Mouse (Mus musculus) CD4-positive helper T cell, adult 2 months (primary cell): ENCODE measurements around the gene Gm28168.
"Not testable (repeated sequence)": the region's sequence is repeated elsewhere in the genome, so short reads cannot be mapped to it uniquely, and the experiment has no call there.

ENCODE experiments used
- DNase-seq: peaks from one replicate; pipeline ENCODE4 v3.0.0-alpha.2; 2012; ENCODE audit warnings: low read depth, missing footprints, low spot score

The Gm28168 gene

DNA sequence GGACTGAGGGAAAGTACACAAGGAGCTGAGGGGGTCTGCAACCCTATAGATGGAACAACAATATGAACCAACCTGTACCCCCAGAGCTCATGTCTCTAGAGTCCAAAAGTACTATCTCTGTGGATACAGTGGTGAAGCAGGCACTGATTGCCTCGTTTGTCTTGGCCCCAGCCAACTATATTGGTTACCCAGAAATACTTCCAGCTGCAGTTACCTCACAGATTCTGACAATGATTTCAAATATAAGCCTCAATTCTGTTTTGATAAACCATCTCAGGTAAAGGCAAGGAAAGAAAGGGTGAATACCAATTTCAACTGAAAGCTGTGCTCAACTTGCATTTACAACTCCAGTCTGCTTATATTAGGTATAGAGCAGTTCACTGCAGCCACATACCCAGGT lies at the start of gene Gm28168:
Gm28168 (plus strand) TSS at position 301 of the 400 bp plus-strand sequence.
- not testable (repeated sequence) for DNase-seq

DNA sequence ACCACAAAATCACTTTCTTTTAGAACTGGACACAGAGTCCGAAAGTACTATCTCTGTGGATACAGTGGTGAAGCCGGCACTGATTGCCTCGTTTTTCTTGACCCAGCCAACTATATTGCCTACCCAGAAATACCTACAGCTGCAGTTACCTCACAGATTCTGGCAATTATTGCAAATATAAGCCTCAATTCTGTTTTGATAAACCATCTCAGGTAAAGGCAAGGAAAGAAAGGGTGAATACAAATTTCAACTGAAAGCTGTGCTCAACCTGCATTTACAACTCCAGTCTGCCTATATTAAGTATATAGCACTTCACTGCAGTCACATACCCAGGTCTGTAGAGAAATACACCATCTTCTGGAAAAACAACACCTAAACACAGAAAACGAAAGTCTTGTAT lies 37.8 kb downstream of the Gm28168 start, which contains the start of gene Gm7145:
Gm7145 (plus strand) TSS at position 301 of the 400 bp plus-strand sequence.
- DNase-seq: no peak
